Mouse (Mus musculus): ENCODE data around the gene Srxn1. TPM values are rescaled to one million over a fixed set of nuclear protein-coding genes. Genes with fewer than 3 reads are reported as not detected.

Gene Srxn1
- polyA plus RNA-seq, 1 experiment from 2014 or later: 8.8 TPM

DNA sequence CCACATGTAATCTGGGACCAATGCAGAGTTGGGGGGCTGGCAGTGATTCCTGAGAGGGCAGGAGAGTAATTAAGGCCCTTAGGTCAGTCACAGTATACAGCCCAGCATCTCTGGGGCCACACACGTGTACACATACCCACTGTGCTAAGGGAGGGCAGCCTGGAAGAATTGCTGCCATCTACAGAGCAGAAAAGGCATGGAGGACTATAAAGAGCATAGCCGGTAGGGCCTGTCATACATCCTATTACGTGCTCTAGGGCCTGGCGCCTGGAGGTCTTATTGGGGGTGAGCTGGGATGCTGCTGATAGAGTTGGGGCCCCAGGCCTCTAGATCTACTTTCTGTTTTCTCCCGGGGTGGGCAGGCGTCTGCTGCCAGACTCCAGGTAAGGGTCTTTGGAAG is 18.9 kb upstream of the Srxn1 start:
- 54% methylated on average over 6 of the region's 6 CpGs for WGBS (ENCODE audit: insufficient replicate concordance)
- ATAC-seq (ENCODE audit: low read depth): no peak
- peaks cover 3% of the 10 kb centered on the region for H3K4me1 ChIP-seq (ENCODE audit: control insufficient read depth, low read depth, low read length)
- no peaks in the 10 kb centered on the region for H3K36me3 ChIP-seq (ENCODE audit: control insufficient read depth, insufficient read depth)
- peaks cover 40% of the 10 kb centered on the region for H3K27me3 ChIP-seq (ENCODE audit: control insufficient read depth, insufficient read depth, low read depth, low read length)
- H3K27ac ChIP-seq (ENCODE audit: low read length): no peak overlapping the region
- no peak overlapping the region for H3K9ac ChIP-seq (ENCODE audit: low read depth, low read length)
- H3K9me3 ChIP-seq (replicated peaks; ENCODE audit: control insufficient read depth, low read length): no peaks in the 10 kb centered on the region
- no peak overlapping the region for H3K4me3 ChIP-seq (ENCODE audit: low read depth, low read length)
- no peak overlapping the region for H3K4me2 ChIP-seq (ENCODE audit: low read depth, low read length)

GRCm38 (mm10) chr2:152087111-152087510 is 18.2 kb upstream of the Srxn1 start:
- H3K36me3 ChIP-seq (ENCODE audit: control insufficient read depth, insufficient read depth): no peaks in the 10 kb centered on the region
- no peak overlapping the region for H3K9ac ChIP-seq (ENCODE audit: low read depth, low read length)
- H3K27me3 ChIP-seq (ENCODE audit: control insufficient read depth, insufficient read depth, low read depth, low read length): peaks cover 38% of the 10 kb centered on the region
- no peaks in the 10 kb centered on the region for H3K4me1 ChIP-seq (ENCODE audit: control insufficient read depth, low read depth, low read length)
- ATAC-seq (ENCODE audit: low read depth): no peak
- 62% methylated on average over 5 of the region's 5 CpGs for WGBS (ENCODE audit: insufficient replicate concordance)
- no peak overlapping the region for H3K4me2 ChIP-seq (ENCODE audit: low read depth, low read length)
- no peak overlapping the region for H3K4me3 ChIP-seq (ENCODE audit: low read depth, low read length)
- no peak overlapping the region for H3K27ac ChIP-seq (ENCODE audit: low read length)
- no peaks in the 10 kb centered on the region for H3K9me3 ChIP-seq (replicated peaks; ENCODE audit: control insufficient read depth, low read length)

DNA sequence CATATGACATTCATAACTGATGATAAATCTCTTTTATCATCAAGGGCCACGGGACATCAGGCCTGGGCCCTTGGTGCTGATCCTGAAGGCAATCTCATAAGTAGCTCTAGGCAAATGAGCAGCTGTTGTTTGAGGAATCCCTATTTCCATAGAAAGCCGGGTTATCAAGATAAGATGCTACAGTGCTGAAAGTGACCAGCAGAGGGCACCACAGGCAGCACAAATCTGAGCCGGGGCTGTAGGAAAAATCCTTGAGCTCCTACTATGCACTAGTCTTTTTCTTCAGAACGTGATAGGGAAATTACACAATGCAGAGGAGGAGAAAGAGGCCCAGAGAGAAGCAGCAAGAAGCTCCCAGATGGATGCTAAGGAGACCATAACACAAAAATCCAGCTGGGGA is 16.2 kb upstream of the Srxn1 start:
- Histone ChIP-seq H3K9ac (ENCODE audit: low read depth, low read length) (no peak overlapping the region), H3K27me3 (ENCODE audit: control insufficient read depth, insufficient read depth, low read depth, low read length) (peaks cover 39% of the 10 kb centered on the region)

DNA sequence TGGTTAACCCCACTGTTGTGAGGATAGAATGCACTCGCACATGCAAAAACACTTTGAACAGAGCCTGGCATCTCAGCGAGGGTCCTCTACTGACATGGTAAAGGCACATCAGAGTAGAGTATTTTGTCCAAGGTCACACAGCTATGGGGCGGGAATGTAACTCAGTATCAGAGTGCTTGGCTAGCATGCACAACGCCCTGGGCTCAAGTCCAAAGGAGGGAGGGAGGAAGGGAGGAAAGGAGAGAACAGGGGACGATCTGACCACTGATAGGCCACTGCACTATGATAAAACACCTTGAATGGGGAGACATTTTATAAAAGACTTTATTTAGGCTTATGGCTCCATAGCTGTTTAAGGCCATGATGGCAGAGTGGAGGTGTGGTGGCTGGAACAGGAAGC is 15.7 kb upstream of the Srxn1 start:
- no peak overlapping the region for H3K27ac ChIP-seq (ENCODE audit: low read length)
- no peaks in the 10 kb centered on the region for H3K9me3 ChIP-seq (replicated peaks; ENCODE audit: control insufficient read depth, low read length)
- no peaks in the 10 kb centered on the region for H3K36me3 ChIP-seq (ENCODE audit: control insufficient read depth, insufficient read depth)
- WGBS (ENCODE audit: insufficient replicate concordance): 51% methylated on average over 5 of the region's 5 CpGs
- no peak overlapping the region for H3K4me3 ChIP-seq (ENCODE audit: low read depth, low read length)
- H3K27me3 ChIP-seq (ENCODE audit: control insufficient read depth, insufficient read depth, low read depth, low read length): peaks cover 39% of the 10 kb centered on the region
- H3K4me1 ChIP-seq (ENCODE audit: control insufficient read depth, low read depth, low read length): peaks cover 3% of the 10 kb centered on the region
- no peak overlapping the region for H3K4me2 ChIP-seq (ENCODE audit: low read depth, low read length)
- ATAC-seq (ENCODE audit: low read depth): no peak
- H3K9ac ChIP-seq (ENCODE audit: low read depth, low read length): no peak overlapping the region

More for the DNA sequence above, 16.2 kb upstream of the Srxn1 start:
- no peaks in the 10 kb centered on the region for H3K9me3 ChIP-seq (replicated peaks; ENCODE audit: control insufficient read depth, low read length)
- no peak for ATAC-seq (ENCODE audit: low read depth)
- 6% methylated on average over 4 of the region's 4 CpGs for WGBS (ENCODE audit: insufficient replicate concordance)
- peaks cover 3% of the 10 kb centered on the region for H3K4me1 ChIP-seq (ENCODE audit: control insufficient read depth, low read depth, low read length)
- no peak overlapping the region for H3K27ac ChIP-seq (ENCODE audit: low read length)
- H3K36me3 ChIP-seq (ENCODE audit: control insufficient read depth, insufficient read depth): no peaks in the 10 kb centered on the region
- no peak overlapping the region for H3K4me3 ChIP-seq (ENCODE audit: low read depth, low read length)
- H3K4me2 ChIP-seq (ENCODE audit: low read depth, low read length): no peak overlapping the region

GRCm38 (mm10) chr2:152090486-152090885 is 14.8 kb upstream of the Srxn1 start:
- peaks cover 48% of the 10 kb centered on the region for H3K27me3 ChIP-seq (ENCODE audit: control insufficient read depth, insufficient read depth, low read depth, low read length)
- no peaks in the 10 kb centered on the region for H3K9me3 ChIP-seq (replicated peaks; ENCODE audit: control insufficient read depth, low read length)
- no peak for ATAC-seq (ENCODE audit: low read depth)
- no peaks in the 10 kb centered on the region for H3K36me3 ChIP-seq (ENCODE audit: control insufficient read depth, insufficient read depth)
- no peak overlapping the region for H3K4me3 ChIP-seq (ENCODE audit: low read depth, low read length)
- H3K9ac ChIP-seq (ENCODE audit: low read depth, low read length): no peak overlapping the region
- peaks cover 3% of the 10 kb centered on the region for H3K4me1 ChIP-seq (ENCODE audit: control insufficient read depth, low read depth, low read length)
- WGBS (ENCODE audit: insufficient replicate concordance): 72% methylated on average over 5 of the region's 5 CpGs
- H3K4me2 ChIP-seq (ENCODE audit: low read depth, low read length): no peak overlapping the region
- H3K27ac ChIP-seq (ENCODE audit: low read length): no peak overlapping the region

DNA sequence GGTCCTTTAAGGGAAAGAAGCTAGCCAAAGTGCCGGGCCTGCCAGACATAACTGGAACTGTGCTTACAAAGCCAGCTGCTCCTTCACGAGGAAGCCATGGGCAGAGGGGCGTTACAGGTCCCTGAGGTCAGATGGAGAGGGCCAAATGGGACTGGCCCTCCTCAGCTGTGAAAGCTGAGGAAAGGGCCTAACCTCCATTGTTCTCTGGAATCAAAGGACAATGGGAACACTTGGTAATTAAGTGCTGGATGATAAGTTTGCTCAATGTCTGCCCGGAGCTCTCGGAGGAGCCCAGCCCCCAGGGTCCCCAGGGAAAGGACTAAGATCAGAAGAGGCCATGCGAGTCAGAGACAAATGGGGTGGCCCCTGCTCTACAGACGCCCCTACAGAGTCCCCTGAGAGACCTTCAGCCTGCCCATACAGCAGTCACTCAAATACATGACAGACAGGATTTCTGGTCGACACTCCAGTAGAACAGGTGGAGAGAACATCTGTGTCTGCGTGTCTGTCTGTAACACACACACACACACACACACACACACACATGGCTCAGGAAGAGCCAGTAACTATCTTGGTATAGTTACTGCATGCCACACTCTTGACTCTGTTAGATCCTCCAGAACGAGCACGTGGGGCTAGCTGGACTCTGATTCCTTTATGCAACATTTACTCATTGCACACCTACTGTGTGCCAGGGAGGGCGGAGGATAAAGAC is 13.8 kb upstream of the Srxn1 start:
- ATAC-seq (ENCODE audit: low read depth): no peak
- H3K36me3 ChIP-seq (ENCODE audit: control insufficient read depth, insufficient read depth): no peaks in the 10 kb centered on the region
- H3K4me3 ChIP-seq (ENCODE audit: low read depth, low read length): no peak overlapping the region
- WGBS (ENCODE audit: insufficient replicate concordance): 26% methylated on average over 12 of the region's 12 CpGs
- peaks cover 3% of the 10 kb centered on the region for H3K4me1 ChIP-seq (ENCODE audit: control insufficient read depth, low read depth, low read length)
- H3K9ac ChIP-seq (ENCODE audit: low read depth, low read length): no peak overlapping the region
- no peak overlapping the region for H3K27ac ChIP-seq (ENCODE audit: low read length)
- H3K4me2 ChIP-seq (ENCODE audit: low read depth, low read length): no peak overlapping the region
- H3K9me3 ChIP-seq (replicated peaks; ENCODE audit: control insufficient read depth, low read length): no peaks in the 10 kb centered on the region
- H3K27me3 ChIP-seq (ENCODE audit: control insufficient read depth, insufficient read depth, low read depth, low read length): peaks cover 57% of the 10 kb centered on the region

- Histone ChIP-seq H3K36me3 (ENCODE audit: control insufficient read depth, insufficient read depth) (no peaks in the 10 kb centered on the region), H3K4me1 (ENCODE audit: control insufficient read depth, low read depth, low read length) (peaks cover 3% of the 10 kb centered on the region), H3K9me3 (replicated peaks; ENCODE audit: control insufficient read depth, low read length) (no peaks in the 10 kb centered on the region), H3K4me3 (ENCODE audit: low read depth, low read length) (peak overlapping the region; percentile 28), H3K27me3 (ENCODE audit: control insufficient read depth, insufficient read depth, low read depth, low read length) (peaks cover 57% of the 10 kb centered on the region), H3K9ac (ENCODE audit: low read depth, low read length) (no peak overlapping the region), H3K4me2 (ENCODE audit: low read depth, low read length) (peak overlapping the region; percentile 18; the same call in 1 of the 2 replicates), H3K27ac (ENCODE audit: low read length) (no peak overlapping the region)
- WGBS (ENCODE audit: insufficient replicate concordance): 4% methylated on average over 37 of the region's 45 CpGs
- no peak for ATAC-seq (ENCODE audit: low read depth)
These were observed 12.4 kb upstream of the Srxn1 start for GRCm38 (mm10) chr2:152092927-152093326.

- ATAC-seq (ENCODE audit: low read depth): no peak
- Histone ChIP-seq H3K36me3 (ENCODE audit: control insufficient read depth, insufficient read depth) (no peaks in the 10 kb centered on the region), H3K4me3 (ENCODE audit: low read depth, low read length) (peak overlapping the region; percentile 28), H3K9me3 (replicated peaks; ENCODE audit: control insufficient read depth, low read length) (no peaks in the 10 kb centered on the region), H3K27ac (ENCODE audit: low read length) (no peak overlapping the region), H3K27me3 (ENCODE audit: control insufficient read depth, insufficient read depth, low read depth, low read length) (peaks cover 59% of the 10 kb centered on the region), H3K4me1 (ENCODE audit: control insufficient read depth, low read depth, low read length) (peaks cover 3% of the 10 kb centered on the region), H3K4me2 (ENCODE audit: low read depth, low read length) (peak overlapping the region; percentile 18; the same call in 1 of the 2 replicates), H3K9ac (ENCODE audit: low read depth, low read length) (no peak overlapping the region)
- WGBS (ENCODE audit: insufficient replicate concordance): 4% methylated on average over 54 of the region's 60 CpGs
These were observed 11.9 kb upstream of the Srxn1 start for GRCm38 (mm10) chr2:152093356-152093792.

DNA sequence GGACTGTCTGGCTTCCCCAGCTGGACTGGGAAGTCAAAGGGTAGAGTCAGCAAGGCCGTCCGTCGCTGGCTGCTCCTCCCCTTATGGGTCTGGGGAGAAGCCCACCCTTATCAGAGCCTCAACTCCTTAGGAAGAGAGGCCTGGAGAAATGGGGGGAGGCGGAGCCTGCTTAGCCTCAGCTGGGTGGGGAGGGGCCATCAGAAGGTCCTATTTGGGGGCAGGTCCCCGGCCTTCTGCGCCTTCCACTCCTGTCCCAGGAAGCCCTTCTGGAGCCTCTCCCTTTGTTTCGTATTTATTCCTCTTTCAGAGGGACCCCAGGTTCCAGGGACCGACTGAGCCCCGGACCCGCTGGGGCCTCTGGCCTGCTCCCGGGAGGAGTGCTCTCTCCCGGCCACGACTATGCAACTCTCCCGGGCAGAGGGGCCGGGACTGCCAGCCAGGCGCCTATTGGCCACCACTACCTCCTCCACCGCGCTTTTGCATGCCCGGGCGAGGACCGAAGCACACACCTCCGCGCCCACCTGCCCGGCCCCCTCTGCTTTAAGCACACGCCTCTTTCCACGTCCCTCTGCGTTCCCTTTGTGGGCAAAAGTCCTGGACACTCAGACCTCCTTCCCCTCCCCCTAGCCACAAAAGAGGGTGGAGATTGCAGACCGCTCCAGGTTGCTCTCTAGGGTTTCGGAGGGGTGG is 10.3 kb upstream of the Srxn1 start:
- Histone ChIP-seq H3K9ac (ENCODE audit: low read depth, low read length) (no peak overlapping the region), H3K9me3 (replicated peaks; ENCODE audit: control insufficient read depth, low read length) (no peaks in the 10 kb centered on the region), H3K27ac (ENCODE audit: low read length) (no peak overlapping the region), H3K4me1 (ENCODE audit: control insufficient read depth, low read depth, low read length) (peaks cover 3% of the 10 kb centered on the region), H3K27me3 (ENCODE audit: control insufficient read depth, insufficient read depth, low read depth, low read length) (peaks cover 60% of the 10 kb centered on the region), H3K4me2 (ENCODE audit: low read depth, low read length) (no peak overlapping the region), H3K36me3 (ENCODE audit: control insufficient read depth, insufficient read depth) (no peaks in the 10 kb centered on the region), H3K4me3 (ENCODE audit: low read depth, low read length) (no peak overlapping the region)
- ATAC-seq (ENCODE audit: low read depth): no peak
- 6% methylated on average over 29 of the region's 29 CpGs for WGBS (ENCODE audit: insufficient replicate concordance)
